Mouse (Mus musculus): Measurements from ENCODE around the gene Dctn1.
A peak's percentile ranks its signal among the peaks of the same experiment; 100 is the strongest.

The Dctn1 gene

DNA sequence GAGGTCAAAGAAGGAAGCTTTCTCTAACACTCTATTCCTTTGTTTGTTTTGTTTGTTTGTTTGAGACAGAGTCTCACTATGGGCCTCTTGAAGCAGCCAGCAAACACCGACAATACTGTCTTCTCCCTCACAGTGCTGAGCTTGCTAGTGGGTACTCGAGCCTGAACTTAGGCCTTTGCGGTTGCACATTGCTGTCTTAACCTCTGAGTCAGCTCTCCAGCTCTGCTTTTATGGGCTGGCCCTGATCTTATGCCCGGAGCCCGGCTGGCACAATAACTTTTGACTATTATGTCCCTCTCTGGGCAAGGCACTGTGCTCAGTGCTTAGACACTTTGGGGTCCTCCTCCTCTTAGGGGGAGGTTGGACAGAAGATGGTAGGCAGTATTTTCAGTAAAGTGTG, 4.2 kb downstream of the Dctn1 start:
- DNase-seq (ENCODE audit: low spot score in 2 of 2), result no peak

DNA sequence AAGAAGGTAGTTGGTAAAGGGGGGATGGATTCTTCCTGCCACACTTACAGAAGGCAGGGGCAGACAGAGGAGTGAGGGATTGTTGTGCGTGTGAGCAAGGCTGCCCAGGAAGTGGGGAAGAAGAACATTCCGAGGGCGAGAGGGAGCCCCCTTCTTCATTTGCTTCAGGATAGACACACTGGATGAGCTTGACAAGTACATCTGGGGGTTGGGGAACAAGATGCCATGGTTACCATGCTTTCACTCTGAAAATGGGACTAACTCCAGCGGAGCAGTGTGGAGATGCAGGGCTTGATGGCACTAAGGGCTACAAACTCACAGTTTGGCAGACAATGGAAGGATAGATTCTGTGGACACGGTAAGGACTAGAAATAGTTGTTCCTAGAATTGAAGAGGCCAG, 5.3 kb downstream of the Dctn1 start:
- DNase-seq (ENCODE audit: low spot score in 2 of 2), result no peak

DNA sequence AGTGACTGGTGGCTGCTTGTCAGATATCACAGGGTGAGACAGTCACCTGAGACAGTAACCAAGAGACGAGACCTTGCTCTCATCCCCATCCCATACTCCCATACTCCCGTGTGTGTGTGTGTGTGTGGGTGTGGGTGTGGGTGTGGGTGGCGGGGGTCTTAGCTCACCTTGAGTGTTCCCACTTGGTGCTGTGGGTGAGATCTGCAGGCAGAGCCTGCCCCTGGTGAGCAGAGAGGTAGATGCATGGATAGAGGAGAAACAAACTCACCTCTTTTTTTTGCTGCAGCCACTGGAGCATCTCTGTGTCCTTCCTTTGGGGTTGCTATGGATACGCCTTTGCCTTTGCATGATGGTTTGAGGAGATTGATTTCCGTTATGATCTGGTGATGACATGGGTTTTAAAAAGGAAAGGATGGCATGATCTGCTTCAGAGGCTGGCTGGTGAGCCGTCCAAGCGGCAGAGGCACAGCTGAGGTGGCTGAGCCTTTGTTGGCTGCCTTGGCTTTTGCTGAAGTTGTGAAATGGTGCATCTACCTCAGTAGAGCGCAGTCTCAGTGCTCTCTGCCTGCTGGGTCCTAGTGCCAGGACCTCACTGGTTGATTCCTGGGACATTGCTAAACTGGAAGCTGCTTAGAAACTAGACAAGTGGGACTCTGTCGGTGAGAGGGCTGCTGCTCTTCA, 6.7 kb downstream of the Dctn1 start:
- no peak for DNase-seq (ENCODE audit: low spot score in 2 of 2)

DNA sequence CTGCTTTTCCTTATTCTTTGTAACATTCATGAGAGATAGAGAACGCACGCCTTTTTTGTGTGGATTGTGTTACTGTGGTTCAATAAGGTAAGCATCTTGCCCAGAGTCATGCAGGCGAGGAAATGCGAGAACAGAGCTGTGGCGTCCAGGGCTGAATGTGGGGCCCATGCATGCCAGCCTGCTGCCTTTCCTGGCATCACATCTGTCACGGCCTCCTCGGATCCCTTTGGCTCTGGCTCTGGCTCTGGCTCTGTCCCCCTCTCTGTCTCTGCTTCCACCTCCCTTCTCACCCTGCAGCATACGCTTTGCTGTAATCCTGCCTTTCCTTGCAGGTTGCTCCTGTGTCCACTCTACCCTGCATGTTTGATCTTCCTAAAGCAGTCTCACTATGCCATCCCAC, 10.3 kb downstream of the Dctn1 start:
- no peak for DNase-seq (ENCODE audit: low spot score in 2 of 2)

DNA sequence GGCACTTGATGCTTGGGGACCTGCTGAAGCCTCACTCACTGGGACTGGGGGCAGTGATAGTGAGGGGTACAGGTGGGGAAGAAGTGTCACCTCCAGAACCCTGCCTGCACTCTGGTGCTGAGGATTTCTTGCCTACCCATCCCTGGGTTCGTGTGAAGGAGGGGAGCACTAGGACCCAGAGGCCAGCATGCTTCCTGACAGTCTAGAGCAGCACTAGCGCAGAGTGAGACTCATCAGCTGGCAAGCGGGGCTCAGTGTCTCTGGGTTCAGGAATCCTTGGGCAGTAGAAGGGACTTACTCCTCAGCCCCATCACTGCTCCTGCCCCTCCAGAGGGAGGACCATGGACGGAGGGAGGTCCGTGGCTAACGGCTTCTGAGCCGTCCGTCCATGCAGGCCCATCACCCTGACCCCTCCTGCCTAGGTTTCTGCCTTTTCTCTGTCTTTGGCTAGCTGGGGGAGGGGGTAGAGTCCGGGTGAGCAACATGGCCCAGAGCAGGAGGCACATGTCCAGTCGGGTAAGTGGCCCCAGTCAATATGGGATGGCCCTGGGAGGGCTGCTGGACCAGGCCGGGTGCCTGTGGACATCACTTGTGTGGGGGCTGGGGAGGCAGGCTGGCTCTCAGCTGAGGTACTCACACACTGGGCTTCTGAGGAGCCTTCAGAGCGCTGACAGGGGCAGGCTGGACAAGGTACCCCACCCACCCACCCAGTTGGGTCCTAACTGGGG, 13.8 kb downstream of the Dctn1 start:
- no peak for DNase-seq (ENCODE audit: low spot score in 2 of 2)

DNA sequence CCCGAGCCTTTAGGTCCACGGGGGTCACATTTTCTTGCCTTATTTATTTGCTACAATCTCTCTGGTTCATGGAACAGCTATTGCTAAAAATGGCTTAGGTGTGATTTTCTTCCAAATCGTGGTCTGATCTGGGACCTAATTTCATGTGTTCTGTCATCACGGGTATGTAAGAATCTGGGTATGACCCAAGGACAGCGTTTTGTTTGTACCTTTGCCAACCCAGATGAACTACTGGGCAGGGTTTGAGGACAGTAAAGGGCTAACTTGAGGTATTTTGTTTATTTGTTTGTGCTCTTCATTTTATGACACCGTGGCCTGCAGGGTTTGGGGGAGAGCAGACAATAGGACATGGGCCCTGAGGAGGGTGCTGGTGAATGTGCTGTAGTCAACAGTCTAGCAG, 14.9 kb downstream of the Dctn1 start:
- DNase-seq (ENCODE audit: low spot score in 2 of 2), result no peak

DNA sequence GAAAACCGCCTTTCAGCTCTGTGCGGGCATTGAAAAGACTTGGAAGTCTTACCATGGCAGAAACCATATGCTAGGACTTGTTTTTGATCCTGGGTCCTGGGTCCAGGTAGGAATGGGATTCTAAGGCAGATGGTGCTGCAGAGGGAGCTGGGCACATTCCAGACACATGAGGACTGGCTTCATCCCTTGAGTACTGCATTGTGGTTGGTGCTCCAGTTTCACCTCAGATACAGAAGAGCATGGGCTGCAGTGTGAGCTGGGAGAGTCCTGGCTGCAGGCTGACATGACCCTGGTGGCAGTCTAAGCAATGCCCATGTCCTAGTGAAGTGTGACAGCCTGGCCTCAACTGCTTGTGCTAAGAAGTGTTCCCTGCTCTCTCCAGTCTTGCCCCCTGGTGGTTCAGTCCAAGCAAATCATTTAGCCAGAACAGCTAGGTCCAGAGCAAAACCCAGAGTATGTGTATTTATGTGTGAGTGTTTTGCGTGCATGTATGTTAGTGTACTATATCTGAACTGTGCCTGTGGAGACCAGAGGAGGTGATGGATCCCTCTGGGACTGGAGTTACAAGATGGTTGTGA, 19.2 kb downstream of the Dctn1 start:
- no peak for DNase-seq (ENCODE audit: low spot score in 2 of 2)

DNA sequence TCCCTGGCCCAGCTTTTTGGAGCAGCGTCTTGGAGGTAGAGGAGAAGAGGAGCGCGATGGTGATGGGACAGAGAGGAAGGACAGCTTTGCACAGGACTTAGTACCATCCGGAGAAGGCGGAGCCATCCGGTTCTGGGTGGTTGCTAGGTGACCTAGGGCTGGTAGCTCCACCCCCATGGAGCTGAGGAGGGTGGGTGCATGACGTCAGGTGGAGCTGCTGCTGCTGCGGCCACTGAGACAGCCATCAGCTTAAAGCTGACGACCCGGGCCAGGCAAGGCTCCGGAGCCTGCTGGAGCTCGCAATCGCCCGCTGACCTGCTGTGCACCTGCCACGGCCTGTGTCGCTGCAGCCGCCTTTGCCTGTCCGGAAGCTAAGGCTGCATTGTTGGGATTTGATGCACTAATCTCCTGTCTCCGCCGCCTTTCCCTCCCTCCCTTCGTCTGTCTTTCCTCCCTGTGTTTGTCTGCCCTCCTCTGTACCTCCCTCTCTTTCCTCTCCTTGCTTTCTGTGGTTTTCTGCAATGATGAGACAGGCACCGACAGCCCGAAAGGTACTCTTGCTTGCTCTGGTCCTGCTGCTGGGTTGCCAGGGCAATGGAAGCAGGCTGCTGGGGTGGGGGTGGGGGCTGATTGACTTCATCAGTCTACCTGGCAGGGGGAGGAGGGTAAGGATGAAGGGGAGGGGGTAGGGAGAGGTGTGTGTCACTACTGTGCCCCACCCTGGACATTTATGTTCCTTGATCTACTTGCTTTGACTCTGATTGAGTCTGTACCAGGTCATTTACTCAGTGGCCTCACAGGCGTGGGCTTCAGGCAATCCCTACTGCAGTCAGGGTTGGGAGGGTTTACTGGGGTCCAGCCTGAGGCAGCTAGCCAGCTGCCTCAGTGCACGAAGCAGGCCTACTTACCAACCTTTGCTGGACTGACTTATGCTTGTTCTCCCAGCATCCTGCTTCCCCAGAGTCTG, 20.5 kb downstream of the Dctn1 start:
- peak in 1 of 2 experiments; percentile 41 for DNase-seq (ENCODE audit: low spot score in 2 of 2)

DNA sequence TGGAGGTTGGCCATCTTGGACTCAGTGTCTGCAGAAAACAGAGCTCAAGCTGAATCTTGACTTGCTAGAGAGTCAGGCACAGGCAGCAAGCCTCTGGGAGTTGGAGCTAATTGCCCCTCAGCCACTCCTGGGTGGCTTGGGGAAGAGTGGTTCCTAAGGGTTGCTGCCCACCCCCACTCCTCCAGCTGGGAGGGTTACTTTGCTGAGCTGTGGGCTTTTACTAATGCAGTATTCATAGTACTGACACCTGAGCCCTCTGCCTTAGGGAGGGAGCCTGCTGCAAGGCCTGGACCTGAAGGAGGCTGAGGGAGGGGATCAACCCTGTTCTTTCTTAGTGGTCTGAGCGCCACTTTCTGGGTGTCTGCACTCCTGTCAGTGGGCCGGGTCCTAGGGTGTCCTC, 21.2 kb downstream of the Dctn1 start:
- DNase-seq (ENCODE audit: low spot score in 2 of 2), result no peak

DNA sequence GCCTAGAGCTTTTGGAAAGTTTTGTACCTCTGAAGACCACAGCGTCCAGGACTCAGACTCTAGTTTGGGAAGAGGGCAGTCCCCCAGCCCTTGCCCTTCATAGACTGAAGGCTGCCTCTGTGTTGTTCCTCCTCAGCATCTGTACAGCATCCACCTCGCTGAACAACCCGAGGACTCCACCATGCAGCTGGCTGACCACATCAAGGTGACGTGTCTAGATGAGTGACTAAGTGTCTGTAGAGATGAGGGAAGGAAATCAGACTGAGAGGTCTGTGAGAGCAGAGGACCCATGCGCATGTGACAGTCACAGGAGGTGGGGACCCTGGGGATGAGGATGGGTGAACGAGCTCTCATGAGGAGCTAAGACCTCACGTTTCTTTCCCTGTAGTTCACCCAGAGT, 27.9 kb downstream of the Dctn1 start:
- no peak for DNase-seq (ENCODE audit: low spot score in 2 of 2)

DNA sequence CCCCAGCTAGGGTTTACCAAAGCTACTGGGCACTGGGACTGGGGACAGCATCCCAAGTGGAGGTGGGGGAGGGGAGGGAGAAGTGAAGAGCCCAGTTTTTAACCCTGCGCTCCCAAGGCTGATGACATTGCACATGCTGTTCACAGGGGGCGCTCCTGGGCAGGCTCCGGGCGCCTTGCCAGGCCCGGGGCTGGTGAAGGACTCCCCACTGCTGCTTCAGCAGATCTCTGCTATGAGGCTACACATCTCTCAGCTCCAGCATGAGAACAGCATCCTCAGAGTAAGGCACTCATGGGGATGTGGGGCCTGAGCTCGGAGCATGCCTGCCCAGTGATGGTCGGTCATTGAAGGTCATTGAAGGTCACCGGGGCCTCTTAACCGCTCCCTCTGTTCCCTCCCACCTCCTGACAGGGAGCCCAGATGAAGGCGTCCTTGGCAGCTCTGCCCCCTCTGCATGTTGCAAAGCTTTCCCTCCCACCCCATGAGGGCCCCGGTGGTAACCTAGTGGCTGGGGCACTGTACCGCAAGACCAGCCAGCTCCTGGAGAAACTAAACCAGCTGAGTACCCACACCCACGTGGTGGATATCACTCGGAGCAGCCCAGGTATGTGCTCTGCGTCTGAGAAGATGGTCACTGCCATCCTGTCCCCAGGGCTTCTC, 31.8 kb downstream of the Dctn1 start:
- peak in 1 of 2 experiments; percentile 37 for DNase-seq (ENCODE audit: low spot score in 2 of 2)

DNA sequence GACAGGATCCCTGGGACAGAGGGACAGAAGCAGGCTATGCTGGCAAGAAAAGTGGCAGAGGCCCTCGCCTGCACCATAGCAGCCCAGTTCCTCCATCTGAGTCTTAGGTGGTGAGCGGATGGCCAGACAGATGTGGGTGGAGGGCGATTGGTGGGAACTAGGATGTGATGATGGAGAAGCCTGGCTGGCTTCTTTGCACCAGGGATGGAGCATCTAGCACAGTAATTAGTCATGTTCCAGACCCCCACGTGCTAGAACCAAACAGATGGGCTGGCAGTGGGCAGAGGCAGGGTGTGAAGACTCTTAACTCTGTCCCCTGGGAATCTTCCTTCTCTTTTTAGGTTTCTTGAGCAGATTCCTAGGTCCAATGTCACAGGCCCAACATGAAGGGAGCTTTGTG, 37.6 kb downstream of the Dctn1 start:
- DNase-seq (ENCODE audit: low spot score in 2 of 2), result no peak

DNA sequence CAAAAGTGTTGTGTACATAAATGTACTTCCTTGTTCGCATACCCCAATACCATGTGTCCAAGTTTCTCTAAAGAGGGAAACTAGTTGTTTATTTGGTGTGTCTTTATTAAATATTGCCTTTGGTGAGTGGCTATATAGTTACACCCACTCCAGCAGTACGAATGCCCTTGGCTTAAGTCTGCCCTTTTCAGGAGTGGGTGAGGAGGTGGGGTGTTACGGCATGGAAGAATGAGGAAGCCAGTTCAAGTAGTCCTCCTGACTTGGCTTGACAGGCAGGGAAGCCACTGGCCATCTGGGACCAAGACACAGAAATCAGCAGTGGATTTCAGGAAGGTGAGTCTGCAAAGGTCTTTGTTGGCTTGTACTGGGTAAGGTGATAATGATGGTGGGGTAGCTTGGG, 40.1 kb downstream of the Dctn1 start:
- no peak for DNase-seq (ENCODE audit: low spot score in 2 of 2)

DNA sequence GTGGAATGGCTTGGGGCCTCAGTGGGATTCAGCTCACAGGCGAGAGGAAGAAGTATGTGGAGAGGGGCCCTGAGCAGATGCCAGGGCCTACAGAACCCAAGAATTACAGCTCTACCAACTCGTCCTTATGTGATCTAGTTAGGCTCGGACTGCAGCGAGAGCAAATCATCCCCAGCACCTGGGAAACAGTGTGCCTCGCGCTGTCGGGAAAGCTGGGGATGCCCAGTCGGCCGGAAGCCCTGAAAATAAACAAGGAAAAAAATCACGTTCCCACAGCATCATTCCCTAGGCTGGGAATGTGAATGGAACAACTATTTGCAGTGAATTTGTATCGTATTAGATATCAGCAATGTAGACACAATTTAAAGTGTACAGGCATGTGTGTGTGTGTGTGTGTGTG, 40.6 kb downstream of the Dctn1 start:
- no peak for DNase-seq (ENCODE audit: low spot score in 2 of 2)

DNA sequence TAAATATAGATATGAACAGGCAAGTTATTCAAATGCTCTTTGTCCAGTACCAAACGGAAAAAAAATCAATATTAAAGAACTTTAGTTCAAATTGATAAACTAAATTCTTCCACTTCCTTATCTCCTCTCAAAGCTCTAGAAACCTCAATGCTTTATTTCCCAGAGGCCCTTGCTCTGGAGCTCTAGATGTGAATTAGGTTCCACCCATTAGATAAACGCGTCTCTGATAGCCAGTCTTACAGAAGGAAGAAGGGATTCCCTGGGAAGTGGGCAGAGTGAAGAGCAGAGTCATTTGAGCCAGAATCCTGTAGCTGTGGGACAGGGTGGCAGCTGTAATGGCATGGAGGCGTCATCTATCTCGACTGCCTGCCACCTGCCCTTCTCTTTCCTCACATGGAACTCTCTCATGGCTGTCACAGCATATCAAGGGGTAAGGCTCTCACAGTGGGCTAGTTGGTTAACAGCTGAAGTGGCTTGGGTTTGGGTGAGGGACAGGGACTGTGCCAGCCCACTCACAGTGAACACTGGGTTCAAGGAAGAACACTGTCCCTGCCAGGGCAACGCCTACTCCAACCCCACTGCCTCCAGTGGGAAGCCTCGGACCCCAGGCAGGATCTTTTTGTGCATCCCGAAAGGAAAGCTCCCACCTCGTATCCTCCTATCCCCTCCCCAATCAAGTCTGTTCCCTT, 41.8 kb downstream of the Dctn1 start:
- DNase-seq (ENCODE audit: low spot score in 2 of 2), result no peak

DNA sequence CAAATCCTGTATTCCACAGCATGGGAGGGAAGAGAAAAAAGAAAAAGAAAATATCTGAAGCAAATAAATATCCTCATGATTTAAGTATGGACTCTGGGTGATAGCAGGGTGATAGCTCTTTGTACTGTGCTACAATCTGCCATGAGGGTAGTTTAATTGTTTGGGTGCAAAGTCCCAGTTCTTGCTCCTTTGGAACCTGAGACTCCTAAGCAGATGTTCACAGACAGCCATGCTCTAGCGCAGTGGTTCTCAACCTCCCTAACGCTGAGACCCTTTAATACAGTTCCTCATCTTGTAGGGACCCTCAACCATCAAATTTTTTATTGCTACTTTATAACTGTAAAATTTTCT, 42.3 kb downstream of the Dctn1 start:
- no peak for DNase-seq (ENCODE audit: low spot score in 2 of 2)

DNA sequence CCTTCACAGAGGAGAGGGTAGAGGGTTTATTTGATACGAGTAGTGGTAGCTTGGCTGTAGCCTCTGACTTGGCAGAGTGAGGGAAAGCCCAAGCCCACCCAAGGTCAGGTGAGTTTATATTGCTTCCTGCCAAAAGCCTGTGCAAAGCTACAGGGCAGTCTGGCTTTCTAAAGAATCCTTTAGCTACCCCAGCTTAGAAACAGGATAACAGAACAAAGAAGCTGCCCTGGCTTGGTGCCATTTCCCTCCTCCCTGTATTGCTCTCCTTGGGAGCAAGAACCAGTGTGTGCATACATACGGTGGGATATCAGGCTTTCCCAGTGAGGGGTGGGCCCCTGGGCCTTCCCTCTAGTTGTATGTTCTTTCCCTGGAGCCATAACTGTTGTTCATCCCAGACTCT, 44.8 kb downstream of the Dctn1 start:
- DNase-seq (ENCODE audit: low spot score in 2 of 2), result no peak

DNA sequence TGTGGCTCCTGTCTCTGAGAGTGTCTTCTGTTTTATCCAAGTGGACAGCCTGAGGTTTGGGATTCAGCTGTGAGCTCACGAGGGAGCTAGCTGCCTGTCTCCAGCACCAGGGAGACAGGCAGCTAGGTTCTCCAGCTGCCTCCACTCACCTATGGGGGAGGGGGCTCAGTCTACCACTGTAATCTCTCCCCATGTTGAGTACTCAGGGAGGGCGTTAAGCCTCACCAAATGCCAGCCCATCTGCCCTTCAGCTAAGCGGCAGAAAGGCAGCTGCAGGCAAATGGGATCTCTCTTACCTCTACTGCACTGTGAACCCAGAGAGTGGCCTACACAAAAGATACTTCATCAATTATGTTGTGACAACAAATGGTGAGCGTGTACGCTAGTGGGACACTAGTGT, 45.8 kb downstream of the Dctn1 start:
- DNase-seq (ENCODE audit: low spot score in 2 of 2), result no peak

DNA sequence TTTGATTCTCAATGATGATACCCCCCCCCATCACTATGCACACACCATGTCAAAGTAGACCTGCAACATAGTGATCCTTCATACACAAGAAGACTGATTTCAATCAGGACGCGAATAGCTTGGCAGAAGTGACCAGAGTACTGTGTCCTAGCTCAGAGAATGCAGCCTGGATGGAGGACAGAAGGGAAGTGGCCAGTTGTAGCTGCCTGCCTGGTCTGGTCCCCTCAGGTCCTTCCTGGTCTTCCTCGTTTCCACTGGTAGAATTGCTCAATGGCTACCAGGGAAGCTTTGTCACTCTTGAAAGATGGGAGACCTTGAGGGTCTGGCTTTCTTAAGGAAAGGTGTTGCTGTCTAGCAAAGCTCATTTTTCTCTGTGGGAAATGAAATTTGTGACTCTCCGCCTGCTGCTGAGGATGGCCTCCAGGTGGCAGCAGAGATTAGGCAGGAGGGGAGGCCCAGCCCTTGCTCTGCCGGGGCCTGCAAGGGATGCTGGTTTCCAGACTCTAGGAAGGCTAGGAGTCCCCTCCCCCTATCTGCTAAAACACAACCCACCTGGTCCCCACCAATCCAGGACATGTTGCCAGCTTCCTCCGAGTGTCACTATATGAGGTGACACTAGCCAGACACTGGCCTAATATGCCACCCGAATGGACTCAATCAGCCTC, 49.4 kb downstream of the Dctn1 start:
- DNase-seq (ENCODE audit: low spot score in 2 of 2), result peak; percentile 23 to 73

DNA sequence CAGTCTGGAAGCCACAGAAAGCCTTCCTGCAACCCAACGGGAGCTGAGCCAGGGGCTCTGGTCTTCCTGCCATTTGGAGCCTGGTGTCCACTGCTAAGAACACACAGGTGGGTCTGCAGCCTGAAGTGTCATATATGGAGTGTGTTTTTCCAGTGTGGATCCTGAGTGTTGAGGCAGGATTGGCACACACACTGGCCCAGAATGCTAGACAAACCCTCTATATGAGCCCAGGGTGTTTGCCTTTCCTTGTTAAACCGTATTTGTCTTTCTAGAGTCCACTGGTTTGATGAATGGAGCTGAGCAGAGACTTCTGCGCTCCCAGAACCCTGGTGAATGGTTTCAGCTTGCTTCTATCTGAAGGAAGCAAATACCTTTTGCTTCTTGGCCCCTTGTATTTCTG, 54.1 kb downstream of the Dctn1 start, which contains the start of gene Slc4a5:
Gene Slc4a5 (plus strand): TSS at position 15 of the 400 bp plus-strand sequence.
- DNase-seq (ENCODE audit: low spot score in 2 of 2), result no peak
